Mouse (Mus musculus): ENCODE results near the gene Mecom. TPM values are rescaled to one million over a fixed set of nuclear protein-coding genes. Genes with fewer than 3 reads are reported as not detected.

Gene Mecom
- polyA plus RNA-seq, 1 experiment from 2014 or later, result 2.4 TPM

GRCm38 (mm10) chr3:30198227-30198626, 349.6 kb downstream of the Mecom start:
- Histone ChIP-seq H3K4me1 (no peaks in the 10 kb centered on the region), H3K36me3 (no peaks in the 10 kb centered on the region), H3K9me3 (no peaks in the 10 kb centered on the region), H3K27ac (replicated peaks) (no peak overlapping the region), H3K4me2 (replicated peaks) (no peak overlapping the region), H3K4me3 (no peak overlapping the region), H3K9ac (replicated peaks) (no peak overlapping the region), H3K27me3 (no peaks in the 10 kb centered on the region)
- WGBS, result 85% methylated on average over 5 of the region's 5 CpGs
- ATAC-seq (replicated peaks), result no peak

- no peak for ATAC-seq (replicated peaks)
- 89% methylated on average over 3 of the region's 3 CpGs for WGBS
- no peaks in the 10 kb centered on the region for H3K27me3 ChIP-seq
These were observed 352.6 kb downstream of the Mecom start for GRCm38 (mm10) chr3:30195186-30195585.

DNA sequence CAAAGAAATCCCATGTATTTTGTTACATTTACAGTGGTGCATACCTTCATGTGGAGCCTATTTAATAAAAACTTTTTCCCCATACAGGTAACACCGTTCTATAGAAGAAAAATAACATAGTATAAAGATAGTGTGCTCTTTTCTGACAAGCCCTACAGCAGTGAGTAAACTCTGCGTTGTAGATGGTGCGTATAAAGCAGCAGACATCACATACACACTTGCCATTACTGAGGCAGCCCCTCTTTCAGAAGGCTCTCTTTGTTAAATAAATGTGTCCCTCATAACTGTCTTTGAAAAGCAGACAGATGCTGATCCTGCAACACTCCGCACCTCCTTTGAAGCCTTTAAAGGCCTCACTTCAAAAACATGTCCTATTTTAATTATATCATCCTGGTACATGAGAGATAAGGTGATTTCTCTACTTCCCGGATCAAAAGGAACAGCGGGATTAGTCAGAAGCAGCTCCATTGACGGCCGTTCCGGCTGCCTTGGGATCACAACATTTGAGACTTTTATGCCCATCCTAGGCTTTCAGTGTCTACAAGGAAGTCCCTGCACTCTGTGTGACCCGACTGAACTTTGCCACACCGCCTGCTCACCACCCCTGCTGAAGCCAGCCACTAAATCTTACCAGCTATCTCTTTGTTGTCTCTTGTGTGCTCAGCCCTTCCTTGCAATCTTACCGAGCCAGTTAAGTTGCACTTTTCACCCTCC, 355.4 kb downstream of the Mecom start:
- Histone ChIP-seq H3K36me3 (no peaks in the 10 kb centered on the region), H3K4me2 (replicated peaks) (no peak overlapping the region), H3K27me3 (no peaks in the 10 kb centered on the region), H3K4me1 (no peaks in the 10 kb centered on the region), H3K9ac (replicated peaks) (no peak overlapping the region), H3K4me3 (no peak overlapping the region), H3K9me3 (no peaks in the 10 kb centered on the region), H3K27ac (replicated peaks) (no peak overlapping the region)
- no peak for ATAC-seq (replicated peaks)
- 51% methylated on average over 12 of the region's 12 CpGs for WGBS

More at GRCm38 (mm10) chr3:30195186-30195585, 352.6 kb downstream of the Mecom start:
- H3K4me1 ChIP-seq, result no peaks in the 10 kb centered on the region
- no peak overlapping the region for H3K4me3 ChIP-seq
- H3K4me2 ChIP-seq (replicated peaks), result no peak overlapping the region
- no peak overlapping the region for H3K9ac ChIP-seq (replicated peaks)
- H3K36me3 ChIP-seq, result no peaks in the 10 kb centered on the region
- H3K9me3 ChIP-seq, result no peaks in the 10 kb centered on the region
- H3K27ac ChIP-seq (replicated peaks), result no peak overlapping the region

DNA sequence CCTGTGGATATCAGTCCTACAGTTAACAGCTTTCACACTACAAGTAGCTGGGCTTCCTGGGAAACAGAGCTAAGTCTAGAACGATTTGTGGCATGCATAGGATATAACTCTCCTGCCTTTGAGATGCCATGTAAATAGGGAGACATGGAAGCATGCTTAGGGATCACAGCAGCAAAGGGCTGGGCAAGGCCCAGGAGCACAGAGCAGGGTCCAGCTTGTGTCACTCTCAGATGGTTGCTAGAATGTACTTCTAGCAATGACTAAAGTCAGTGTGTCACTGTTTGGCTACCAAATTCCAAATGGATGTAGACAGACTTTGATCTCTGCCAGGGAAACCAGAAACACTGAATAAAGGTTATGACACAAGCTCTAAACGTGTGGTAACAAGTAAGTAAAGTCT, 358.5 kb downstream of the Mecom start:
- H3K27me3 ChIP-seq, result no peaks in the 10 kb centered on the region
- no peak for ATAC-seq (replicated peaks)
- 82% methylated on average over 2 of the region's 2 CpGs for WGBS

GRCm38 (mm10) chr3:30187812-30188469, 359.9 kb downstream of the Mecom start:
- Histone ChIP-seq H3K9me3 (no peaks in the 10 kb centered on the region), H3K36me3 (no peaks in the 10 kb centered on the region), H3K9ac (replicated peaks) (no peak overlapping the region), H3K4me1 (no peaks in the 10 kb centered on the region), H3K4me3 (no peak overlapping the region), H3K27ac (replicated peaks) (no peak overlapping the region), H3K4me2 (replicated peaks) (no peak overlapping the region), H3K27me3 (no peaks in the 10 kb centered on the region)
- WGBS, result 40% methylated on average over 5 of the region's 5 CpGs
- no peak for ATAC-seq (replicated peaks)

More for the DNA sequence above, 358.5 kb downstream of the Mecom start:
- no peak overlapping the region for H3K4me3 ChIP-seq
- no peak overlapping the region for H3K27ac ChIP-seq (replicated peaks)
- no peaks in the 10 kb centered on the region for H3K4me1 ChIP-seq
- H3K9ac ChIP-seq (replicated peaks), result no peak overlapping the region
- H3K9me3 ChIP-seq, result no peaks in the 10 kb centered on the region
- no peaks in the 10 kb centered on the region for H3K36me3 ChIP-seq
- H3K4me2 ChIP-seq (replicated peaks), result no peak overlapping the region

- no peak overlapping the region for H3K27ac ChIP-seq (replicated peaks)
- H3K27me3 ChIP-seq, result no peaks in the 10 kb centered on the region
- H3K4me3 ChIP-seq, result no peak overlapping the region
- no peaks in the 10 kb centered on the region for H3K9me3 ChIP-seq
- 90% methylated on average over 8 of the region's 8 CpGs for WGBS
- H3K9ac ChIP-seq (replicated peaks), result no peak overlapping the region
- no peaks in the 10 kb centered on the region for H3K36me3 ChIP-seq
- no peak overlapping the region for H3K4me2 ChIP-seq (replicated peaks)
- H3K4me1 ChIP-seq, result no peaks in the 10 kb centered on the region
- ATAC-seq (replicated peaks), result no peak
These were observed 365.9 kb downstream of the Mecom start for GRCm38 (mm10) chr3:30181807-30182481.

DNA sequence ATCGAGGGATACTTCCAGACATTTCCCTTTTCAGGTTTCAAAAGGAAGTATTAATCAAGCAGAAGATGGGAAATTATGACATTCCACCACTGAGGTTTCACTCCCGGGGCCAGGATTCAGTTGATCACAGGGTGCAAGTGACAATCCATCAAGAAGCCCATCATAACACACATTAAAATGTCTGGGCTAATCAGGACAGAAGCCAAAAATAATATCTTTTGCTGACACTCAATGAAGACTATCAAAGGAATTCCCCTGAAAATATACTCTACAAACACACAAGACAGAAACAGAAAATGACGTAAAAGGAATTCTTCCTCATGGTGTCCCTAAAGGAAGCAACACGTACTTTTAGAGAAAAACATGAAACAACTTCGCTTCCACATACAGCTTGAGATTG, 371.2 kb downstream of the Mecom start:
- no peaks in the 10 kb centered on the region for H3K4me1 ChIP-seq
- H3K27me3 ChIP-seq, result no peaks in the 10 kb centered on the region
- no peak overlapping the region for H3K9ac ChIP-seq (replicated peaks)
- H3K9me3 ChIP-seq, result no peaks in the 10 kb centered on the region
- WGBS, result 93% methylated on average over 5 of the region's 5 CpGs
- ATAC-seq (replicated peaks), result no peak
- no peaks in the 10 kb centered on the region for H3K36me3 ChIP-seq
- no peak overlapping the region for H3K27ac ChIP-seq (replicated peaks)
- no peak overlapping the region for H3K4me3 ChIP-seq
- H3K4me2 ChIP-seq (replicated peaks), result no peak overlapping the region

GRCm38 (mm10) chr3:30173812-30174211, 374.0 kb downstream of the Mecom start:
- Histone ChIP-seq H3K4me3 (no peak overlapping the region), H3K9ac (replicated peaks) (no peak overlapping the region), H3K27ac (replicated peaks) (no peak overlapping the region), H3K4me2 (replicated peaks) (no peak overlapping the region), H3K36me3 (no peaks in the 10 kb centered on the region), H3K9me3 (no peaks in the 10 kb centered on the region), H3K4me1 (no peaks in the 10 kb centered on the region), H3K27me3 (no peaks in the 10 kb centered on the region)
- no peak for ATAC-seq (replicated peaks)
- 83% methylated on average over 3 of the region's 3 CpGs for WGBS

- Histone ChIP-seq H3K27ac (replicated peaks) (no peak overlapping the region), H3K27me3 (no peaks in the 10 kb centered on the region), H3K4me3 (no peak overlapping the region), H3K4me2 (replicated peaks) (no peak overlapping the region), H3K9me3 (no peaks in the 10 kb centered on the region), H3K9ac (replicated peaks) (no peak overlapping the region), H3K36me3 (no peaks in the 10 kb centered on the region), H3K4me1 (no peaks in the 10 kb centered on the region)
- WGBS, result 85% methylated on average over 3 of the region's 3 CpGs
- ATAC-seq (replicated peaks), result no peak
These were observed 379.2 kb downstream of the Mecom start for GRCm38 (mm10) chr3:30168396-30169186.

DNA sequence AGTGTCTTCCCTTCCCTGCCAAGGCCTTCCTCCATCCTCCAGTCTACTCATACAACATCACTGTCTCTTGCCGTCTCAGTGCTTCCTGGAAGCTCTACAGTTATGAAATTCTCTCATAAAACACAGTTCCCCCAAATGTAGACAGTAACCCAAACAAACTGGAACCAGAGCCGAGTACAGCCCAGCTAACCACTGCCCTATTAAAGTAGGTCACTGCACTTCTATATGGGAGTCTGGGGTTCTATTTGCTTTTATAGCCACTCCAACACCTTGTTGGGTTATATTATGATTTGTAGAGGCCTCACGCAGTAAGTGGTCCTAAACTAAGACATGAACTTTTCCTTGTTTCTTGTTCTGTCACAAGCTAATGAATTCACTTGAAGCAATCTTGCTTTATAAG, 380.8 kb downstream of the Mecom start:
- H3K27ac ChIP-seq (replicated peaks), result no peak overlapping the region
- H3K4me3 ChIP-seq, result no peak overlapping the region
- H3K36me3 ChIP-seq, result no peaks in the 10 kb centered on the region
- no peaks in the 10 kb centered on the region for H3K27me3 ChIP-seq
- no peaks in the 10 kb centered on the region for H3K4me1 ChIP-seq
- no peak overlapping the region for H3K4me2 ChIP-seq (replicated peaks)
- H3K9ac ChIP-seq (replicated peaks), result no peak overlapping the region
- no peak for ATAC-seq (replicated peaks)
- WGBS, result 99% methylated on average over 3 of the region's 3 CpGs
- H3K9me3 ChIP-seq, result no peaks in the 10 kb centered on the region

- Histone ChIP-seq H3K4me2 (replicated peaks) (no peak overlapping the region), H3K27ac (replicated peaks) (no peak overlapping the region), H3K9me3 (no peaks in the 10 kb centered on the region), H3K4me3 (no peak overlapping the region), H3K9ac (replicated peaks) (no peak overlapping the region), H3K36me3 (no peaks in the 10 kb centered on the region), H3K27me3 (peaks cover 2% of the 10 kb centered on the region; the same call in 1 of the 2 replicates), H3K4me1 (no peaks in the 10 kb centered on the region)
- 80% methylated on average over 4 of the region's 4 CpGs for WGBS
- no peak for ATAC-seq (replicated peaks)
These were observed 383.0 kb downstream of the Mecom start for GRCm38 (mm10) chr3:30164834-30165233.

- H3K4me3 ChIP-seq, result no peak overlapping the region
- no peaks in the 10 kb centered on the region for H3K36me3 ChIP-seq
- H3K27ac ChIP-seq (replicated peaks), result no peak overlapping the region
- H3K9ac ChIP-seq (replicated peaks), result no peak overlapping the region
- H3K4me2 ChIP-seq (replicated peaks), result no peak overlapping the region
- H3K4me1 ChIP-seq, result no peaks in the 10 kb centered on the region
- peaks cover 12% of the 10 kb centered on the region for H3K27me3 ChIP-seq
- H3K9me3 ChIP-seq, result no peaks in the 10 kb centered on the region
- 78% methylated on average over 4 of the region's 4 CpGs for WGBS
- no peak for ATAC-seq (replicated peaks)
These were observed 384.4 kb downstream of the Mecom start for GRCm38 (mm10) chr3:30163390-30163789.
